Mouse (Mus musculus): ENCODE results near the gene Olfr24. TPM values are rescaled to one million over a fixed set of nuclear protein-coding genes. Genes with fewer than 3 reads are reported as not detected.

Olfr24 gene
- polyA plus RNA-seq (2015; fragmentation: Nextera tagmentation; extraction: Ambion mirVana), result not detected in 2 replicates

GRCm38 (mm10) chr9:18763896-18764295 is at the start of gene Olfr24:
Gene Olfr24 (minus strand): TSS chr9:18763996.

Other genes starting within 250 kb of the Olfr24 start
- gene Muc16, start 89.5 kb downstream of the Olfr24 start, polyA plus RNA-seq (2015; fragmentation: Nextera tagmentation; extraction: Ambion mirVana), result 1.8 and 3.1 TPM in 2 replicates
- gene Olfr828, start 55.5 kb upstream of the Olfr24 start, polyA plus RNA-seq (2015; fragmentation: Nextera tagmentation; extraction: Ambion mirVana), result not detected in 2 replicates
- not detected in 2 replicates for gene Olfr829, start 90.9 kb upstream of the Olfr24 start, polyA plus RNA-seq (2015; fragmentation: Nextera tagmentation; extraction: Ambion mirVana)
- gene Olfr830, start 110.7 kb upstream of the Olfr24 start, polyA plus RNA-seq (2015; fragmentation: Nextera tagmentation; extraction: Ambion mirVana), result not detected in 2 replicates
- not detected in 2 replicates for gene Olfr832, start 173.1 kb upstream of the Olfr24 start, polyA plus RNA-seq (2015; fragmentation: Nextera tagmentation; extraction: Ambion mirVana)
- gene Olfr834, start 224.0 kb upstream of the Olfr24 start, polyA plus RNA-seq (2015; fragmentation: Nextera tagmentation; extraction: Ambion mirVana), result not detected in 2 replicates

All from spleen, postnatal 0 days (tissue).